Mouse (Mus musculus): ENCODE data around the gene Amigo1.
"Not testable (repeated sequence)": the region's sequence is repeated elsewhere in the genome, so short reads cannot be mapped to it uniquely, and the experiment has no call there.

Amigo1 gene

DNA sequence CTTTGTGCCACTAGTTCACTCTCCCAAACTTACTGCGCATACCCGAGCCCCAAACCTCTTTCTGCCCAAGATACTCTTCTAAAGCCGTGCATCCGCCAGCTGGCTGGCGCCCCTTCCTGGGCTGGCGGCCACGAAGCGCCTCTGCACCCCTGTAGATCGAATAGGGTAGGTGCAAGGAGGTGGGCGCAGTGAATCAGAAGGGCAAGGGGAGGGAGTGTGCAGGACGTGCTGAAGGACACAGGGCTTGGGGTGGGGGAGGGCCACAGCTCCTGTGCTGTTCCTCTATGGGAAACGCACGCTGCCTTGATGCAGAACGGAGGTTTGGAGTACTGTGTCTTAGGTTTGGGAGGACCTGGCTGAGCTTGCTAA lies 24.6 kb downstream of the Amigo1 start, which contains the start of gene Atxn7l2:
Gene Atxn7l2, minus strand, starts transcription at position 164 of the 369 bp plus-strand sequence.
- peak; percentile 83 for DNase-seq

DNA sequence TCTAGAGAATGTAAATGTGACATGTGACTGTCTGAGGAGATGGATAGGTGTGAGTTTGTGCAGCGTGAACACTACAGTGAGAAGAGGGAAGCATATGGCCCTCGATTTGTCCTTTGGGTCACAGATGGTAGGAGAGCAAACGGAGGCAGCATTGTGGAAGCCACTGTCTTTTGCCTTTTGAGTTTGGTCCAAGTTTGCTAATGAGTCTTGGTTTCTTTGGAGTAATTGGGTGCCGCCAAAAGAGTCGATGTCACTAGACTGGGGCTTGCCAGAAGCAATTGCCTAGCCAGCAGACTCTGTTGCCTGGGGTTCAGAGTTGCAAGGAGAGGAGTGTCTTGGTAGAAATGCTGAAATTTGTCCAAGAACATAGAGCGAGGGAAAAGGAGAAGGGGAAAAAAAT lies 25.7 kb downstream of the Amigo1 start:
- peak; percentile 38 for DNase-seq

DNA sequence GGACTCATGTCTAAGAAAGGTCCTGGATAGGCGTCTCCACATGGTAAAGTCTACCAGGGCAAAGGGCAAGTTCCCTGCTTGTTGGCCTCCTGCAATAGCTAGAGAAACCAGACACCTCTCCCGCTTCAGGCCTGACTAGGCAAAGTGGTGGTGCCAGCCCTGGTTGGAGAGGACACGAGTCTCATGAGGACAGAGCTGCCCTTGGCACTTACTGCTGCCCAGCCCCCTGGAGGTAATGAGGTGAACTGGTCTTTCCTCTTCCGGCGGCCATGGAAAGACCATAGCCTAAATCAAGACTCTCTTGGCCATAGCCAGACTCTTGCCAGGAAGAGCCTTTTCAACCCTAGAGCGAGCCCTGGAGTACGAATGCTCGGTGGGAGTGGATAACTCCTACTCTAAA lies 26.3 kb downstream of the Amigo1 start:
- no peak for DNase-seq

DNA sequence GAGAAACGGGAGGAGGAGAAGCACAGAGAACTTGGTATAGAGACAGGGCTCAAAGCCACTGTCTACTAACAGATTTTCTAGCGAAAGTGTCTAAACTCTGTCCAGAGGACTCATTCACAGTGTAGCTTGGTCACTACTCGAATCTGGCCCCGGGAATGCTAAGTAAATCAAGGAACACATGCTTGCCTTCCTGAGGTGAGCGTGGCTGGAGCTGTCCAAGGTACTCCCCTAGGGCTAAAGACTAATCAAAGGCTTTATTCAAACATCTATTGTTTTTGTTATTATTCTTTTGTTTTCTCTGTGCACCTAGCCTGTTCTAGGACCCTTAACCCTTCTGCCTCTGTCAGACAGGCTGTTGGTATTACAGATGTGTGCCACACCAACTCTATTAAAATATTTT lies 28.6 kb downstream of the Amigo1 start:
- no peak for DNase-seq

DNA sequence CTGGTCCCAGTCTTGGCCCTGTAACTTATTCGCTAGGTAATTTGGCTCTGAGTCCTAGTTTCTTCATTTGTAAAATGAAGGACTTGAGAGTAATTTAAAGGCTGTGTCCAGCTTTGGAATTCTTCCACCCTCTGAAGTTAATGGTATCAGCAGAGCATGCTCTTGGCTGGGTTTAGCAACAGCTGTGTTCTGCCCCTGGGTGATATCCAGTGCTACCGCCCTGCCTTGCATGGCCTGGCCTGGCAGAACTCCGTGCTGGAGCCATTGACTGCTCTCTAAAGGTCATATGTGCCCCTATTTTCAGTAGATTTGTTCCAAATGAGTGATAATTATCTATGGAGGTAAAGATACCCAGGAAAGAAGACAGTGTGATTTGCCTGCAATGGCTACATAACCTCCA lies 34.5 kb downstream of the Amigo1 start:
- no peak for DNase-seq

DNA sequence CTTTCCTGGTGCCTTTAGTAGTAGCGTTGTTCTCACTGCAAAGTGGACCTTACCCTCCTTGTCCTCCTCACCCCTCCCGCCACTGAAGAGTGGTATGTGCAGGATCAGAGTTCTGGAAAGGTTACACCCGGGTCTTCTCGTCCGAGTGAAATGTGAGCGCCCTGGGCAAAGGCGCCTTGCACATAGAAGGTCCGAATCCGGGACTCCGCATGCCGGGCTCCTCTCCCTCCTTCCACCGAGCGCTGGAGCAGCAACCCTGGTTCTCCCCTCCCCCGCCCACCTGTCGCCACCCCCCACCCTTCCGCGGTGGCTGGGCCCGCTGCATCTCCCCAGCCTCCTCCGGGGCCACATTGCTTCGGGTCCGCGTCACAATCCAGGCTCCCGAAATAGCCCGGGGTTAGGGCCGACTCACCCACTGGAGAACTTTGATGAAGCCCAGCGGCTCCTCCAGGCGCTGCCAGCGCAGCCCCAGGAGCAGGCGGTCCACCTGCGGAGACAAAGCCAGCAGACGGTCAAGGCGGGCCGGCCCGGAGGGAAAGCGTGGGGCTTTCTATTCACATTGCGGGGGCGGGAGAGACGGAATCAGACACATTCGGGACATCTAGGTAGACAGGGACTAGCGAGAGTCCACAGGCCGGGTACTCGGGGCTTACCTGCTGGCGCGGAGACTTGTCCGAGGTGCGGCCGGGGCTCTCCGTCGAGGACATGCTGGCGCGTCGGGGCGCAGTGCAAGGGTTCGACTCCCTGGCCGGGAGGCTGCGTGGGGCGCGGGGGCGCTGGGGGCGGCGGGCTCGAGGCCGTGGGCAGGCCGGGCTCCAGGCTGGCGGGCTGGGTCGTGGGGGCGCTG lies 39.8 kb downstream of the Amigo1 start:
- DNase-seq: no peak

DNA sequence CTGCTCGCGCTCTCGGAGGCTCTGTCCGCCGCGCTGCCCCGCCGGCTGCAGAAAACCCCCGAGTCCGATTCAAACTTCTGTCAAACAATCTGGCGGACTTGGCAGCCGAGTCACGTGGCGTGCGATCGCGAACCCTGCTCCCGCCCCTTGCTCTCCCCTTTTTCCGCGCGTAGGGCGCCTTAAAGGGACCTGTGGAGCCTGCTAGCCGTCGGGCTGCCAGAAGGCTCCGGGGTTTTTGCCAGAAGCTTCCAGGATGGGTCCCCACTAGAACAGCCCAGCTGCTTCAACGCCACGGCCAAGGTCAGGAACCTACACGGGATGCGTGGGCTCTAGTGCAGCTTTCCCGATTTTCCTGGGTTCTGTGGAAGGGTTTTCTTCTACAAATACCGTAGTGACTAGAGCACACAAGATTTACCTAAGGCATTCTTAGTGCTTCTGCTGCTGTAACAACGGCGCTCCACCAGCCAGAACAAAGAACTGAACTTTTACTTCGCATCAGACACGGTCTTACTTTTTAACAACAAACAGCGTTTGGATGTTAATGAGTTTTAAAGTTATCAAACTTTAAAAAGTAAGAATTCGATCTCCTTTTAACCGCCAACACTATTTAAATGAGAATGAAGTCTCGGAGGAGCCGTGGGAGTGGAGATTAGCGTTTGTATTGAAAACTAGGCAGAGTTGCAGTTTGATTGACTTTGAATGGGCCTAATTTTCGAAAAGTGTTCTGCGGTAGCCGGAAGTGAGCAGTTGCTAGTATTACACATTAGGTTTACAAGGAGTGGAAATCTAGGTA lies 40.6 kb downstream of the Amigo1 start, which contains the start of gene Sypl2:
Gene Sypl2, minus strand, starts transcription at position 91 of the 793 bp plus-strand sequence.
- DNase-seq: no peak

DNA sequence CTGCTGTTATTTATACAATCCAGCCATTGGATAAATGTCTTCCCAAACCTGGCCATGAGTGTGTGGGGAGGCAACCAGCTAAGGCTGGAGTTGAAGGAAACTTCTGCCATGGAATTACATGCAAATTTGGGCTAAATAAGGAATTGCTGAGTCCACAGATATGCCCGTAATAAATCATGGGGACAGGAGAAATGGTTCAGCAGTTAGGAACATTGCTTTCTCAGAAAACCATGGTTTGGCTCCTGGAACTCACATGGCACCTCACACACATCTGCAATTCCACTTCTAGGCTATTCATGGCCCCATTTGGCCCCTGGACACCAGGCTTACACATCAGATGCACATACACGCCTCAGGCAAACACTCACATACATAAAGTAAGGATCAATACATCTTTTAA lies 41.4 kb downstream of the Amigo1 start:
- DNase-seq: no peak

DNA sequence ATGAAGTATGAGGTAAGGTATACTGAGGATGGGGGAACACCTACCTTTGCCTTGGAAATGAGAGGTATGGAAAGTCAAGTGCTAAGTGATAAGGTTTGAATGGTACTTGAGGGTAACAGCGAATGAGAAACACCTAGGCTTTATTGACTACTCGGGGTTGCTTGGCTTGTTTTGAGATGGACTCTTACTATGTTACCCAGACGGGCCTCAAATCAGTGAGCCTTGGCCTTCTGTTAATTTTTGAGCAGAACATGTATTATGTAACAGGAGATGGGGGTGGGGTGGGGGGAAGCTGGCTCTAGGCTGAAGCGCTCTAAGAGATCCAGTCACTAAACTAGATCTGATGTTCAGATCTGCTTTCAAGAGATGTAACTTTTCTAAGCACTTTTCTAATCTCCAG lies 45.5 kb downstream of the Amigo1 start:
- DNase-seq: no peak

DNA sequence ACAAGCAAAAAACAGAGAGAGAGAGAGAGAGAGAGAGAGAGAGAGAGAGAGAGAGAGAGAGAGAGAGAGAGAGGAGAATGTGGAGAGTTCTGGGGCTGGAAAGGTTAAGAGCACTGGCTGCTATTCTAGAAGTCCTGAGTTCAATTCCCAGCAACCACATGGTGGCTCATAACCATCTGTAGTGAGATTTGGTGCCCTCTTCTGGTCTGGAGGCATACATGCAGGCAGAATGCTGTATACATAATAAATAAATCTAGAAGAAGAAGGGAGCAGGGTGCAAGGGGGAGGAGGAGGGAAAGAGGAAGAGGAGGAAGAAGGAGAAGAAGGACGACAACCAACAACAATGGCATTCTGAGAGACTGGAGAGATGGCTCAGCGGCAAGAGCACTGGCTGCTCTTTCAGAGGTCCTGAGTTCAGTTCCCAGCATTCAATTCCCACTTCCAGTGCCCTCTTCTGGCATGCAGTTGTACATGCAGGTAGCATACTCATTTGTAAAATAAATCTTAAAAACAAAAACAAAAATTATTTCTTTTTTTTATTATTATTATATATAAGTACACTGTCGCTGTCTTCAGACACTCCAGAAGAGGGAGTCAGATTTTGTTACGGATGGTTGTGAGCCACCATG lies 51.5 kb downstream of the Amigo1 start:
- DNase-seq: not testable (repeated sequence)

DNA sequence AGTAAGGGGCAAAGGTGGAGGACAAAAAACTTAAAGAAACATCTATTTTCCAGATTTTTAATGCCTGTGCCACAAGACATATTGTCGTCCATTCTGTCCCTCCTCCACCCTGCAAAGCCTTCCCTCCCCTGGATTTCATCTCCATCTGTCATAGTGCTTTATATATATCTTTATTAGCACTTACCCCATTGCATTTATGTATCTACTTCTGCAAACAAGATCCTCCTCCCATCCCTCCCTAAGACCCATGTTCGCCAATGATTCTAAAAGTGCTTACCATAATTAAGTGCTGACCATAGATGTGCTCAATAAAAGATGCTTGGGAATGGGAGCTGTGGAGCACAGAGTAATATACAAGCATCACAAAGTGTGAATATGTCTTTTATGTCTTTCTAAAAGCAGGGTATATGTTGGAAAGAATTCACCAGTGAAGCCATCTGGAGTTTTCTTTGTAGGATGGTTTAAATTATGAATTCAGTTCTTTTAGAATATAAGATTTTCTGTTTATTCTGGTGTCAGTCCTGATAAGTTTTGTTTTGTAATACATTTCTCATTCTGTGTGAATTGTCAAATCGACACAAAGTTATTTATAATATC lies 55.2 kb downstream of the Amigo1 start:
- no peak for DNase-seq
